Mouse (Mus musculus): ENCODE data around the gene CN725425. TPM values are rescaled to one million over a fixed set of nuclear protein-coding genes. Genes with fewer than 3 reads are reported as not detected.

The CN725425 gene
- polyA plus RNA-seq, 1 experiment from 2014 or later: not detected

- H3K9me3 ChIP-seq: no peaks in the 10 kb centered on the region
- H3K9ac ChIP-seq: no peak overlapping the region
- no peaks in the 10 kb centered on the region for H3K27me3 ChIP-seq
- H3K36me3 ChIP-seq: no peaks in the 10 kb centered on the region
- no peak overlapping the region for H3K4me3 ChIP-seq
- H3K4me2 ChIP-seq: no peak overlapping the region
- no peaks in the 10 kb centered on the region for H3K4me1 ChIP-seq (replicated peaks)
- ATAC-seq (ENCODE audit: low read depth): no peak
- H3K27ac ChIP-seq (replicated peaks): no peak overlapping the region
- WGBS: 88% methylated on average over 7 of the region's 7 CpGs
Measured at GRCm38 (mm10) chr15:91282822-91283221, 83.5 kb downstream of the CN725425 start.

- H3K9ac ChIP-seq: no peak overlapping the region
Measured at GRCm38 (mm10) chr15:91283418-91283817, 84.1 kb downstream of the CN725425 start.

GRCm38 (mm10) chr15:91299319-91299835, 100.1 kb downstream of the CN725425 start:
- no peak overlapping the region for H3K4me2 ChIP-seq
- H3K27ac ChIP-seq (replicated peaks): no peak overlapping the region
- H3K9me3 ChIP-seq: no peaks in the 10 kb centered on the region
- H3K27me3 ChIP-seq: no peaks in the 10 kb centered on the region
- peaks cover 3% of the 10 kb centered on the region for H3K4me1 ChIP-seq (replicated peaks)
- no peak overlapping the region for H3K9ac ChIP-seq
- H3K36me3 ChIP-seq: no peaks in the 10 kb centered on the region
- WGBS: 87% methylated on average over 11 of the region's 11 CpGs
- H3K4me3 ChIP-seq: no peak overlapping the region
- ATAC-seq (ENCODE audit: low read depth): no peak

More at GRCm38 (mm10) chr15:91283418-91283817, 84.1 kb downstream of the CN725425 start:
- H3K27me3 ChIP-seq: no peaks in the 10 kb centered on the region
- no peaks in the 10 kb centered on the region for H3K36me3 ChIP-seq
- H3K4me1 ChIP-seq (replicated peaks): no peaks in the 10 kb centered on the region
- H3K4me3 ChIP-seq: no peak overlapping the region
- no peak for ATAC-seq (ENCODE audit: low read depth)
- H3K9me3 ChIP-seq: 0 out of 2 replicates have a peak, but pooled peaks cover 2% of the 10 kb centered on the region
- no peak overlapping the region for H3K27ac ChIP-seq (replicated peaks)
- WGBS: 84% methylated on average over 3 of the region's 3 CpGs
- no peak overlapping the region for H3K4me2 ChIP-seq

GRCm38 (mm10) chr15:91301366-91301765, 102.1 kb downstream of the CN725425 start:
- Histone ChIP-seq H3K9me3 (no peaks in the 10 kb centered on the region), H3K4me2 (no peak overlapping the region), H3K27ac (replicated peaks) (no peak overlapping the region), H3K4me1 (replicated peaks) (no peaks in the 10 kb centered on the region), H3K4me3 (no peak overlapping the region), H3K27me3 (no peaks in the 10 kb centered on the region), H3K36me3 (no peaks in the 10 kb centered on the region), H3K9ac (no peak overlapping the region)
- 7% methylated on average over 3 of the region's 3 CpGs for WGBS
- ATAC-seq (ENCODE audit: low read depth): no peak

- Histone ChIP-seq H3K9me3 (no peaks in the 10 kb centered on the region), H3K9ac (no peak overlapping the region), H3K4me3 (no peak overlapping the region), H3K4me1 (replicated peaks) (no peaks in the 10 kb centered on the region), H3K27ac (replicated peaks) (no peak overlapping the region), H3K36me3 (no peaks in the 10 kb centered on the region), H3K27me3 (no peaks in the 10 kb centered on the region), H3K4me2 (no peak overlapping the region)
- 48% methylated on average over 7 of the region's 7 CpGs for WGBS
- ATAC-seq (ENCODE audit: low read depth): no peak
Measured at GRCm38 (mm10) chr15:91304296-91304852, 105.1 kb downstream of the CN725425 start.

Other genes starting within 250 kb of the CN725425 start
- gene Kif21a, start 149.5 kb upstream of the CN725425 start, polyA plus RNA-seq (2015; fragmentation: Nextera tagmentation; extraction: Ambion mirVana): 42.0 and 46.0 TPM in 2 replicates
- 6.3 and 7.0 TPM in 2 replicates for gene Abcd2, start 7.7 kb upstream of the CN725425 start, polyA plus RNA-seq (2015; fragmentation: Nextera tagmentation; extraction: Ambion mirVana)